ENCODE assay signal across 8 mouse cellular contexts in the genomic region with DNA sequence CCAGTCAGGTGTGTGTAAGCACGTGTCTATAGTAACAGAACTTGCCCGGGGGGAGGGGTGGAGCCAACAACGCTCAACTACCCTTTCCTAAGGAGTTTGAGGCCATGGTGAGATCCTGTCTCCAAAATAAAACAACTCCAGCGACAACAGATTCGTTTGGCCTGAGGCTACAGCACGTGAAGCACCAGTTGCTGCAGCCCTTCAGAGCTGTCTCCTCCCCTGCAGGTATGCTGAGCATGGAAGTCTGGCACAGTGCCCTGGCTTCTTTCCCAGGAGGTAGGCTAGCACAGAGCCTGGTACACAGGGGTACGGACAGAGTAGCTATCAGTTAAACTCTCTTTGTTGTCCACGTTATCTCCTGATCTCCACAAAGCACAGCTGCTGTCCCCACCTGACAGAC. TPM values are rescaled to one million over a fixed set of nuclear protein-coding genes. Genes with fewer than 3 reads are reported as not detected.
A peak's percentile ranks its signal among the peaks of the same experiment; 100 is the strongest.
DNase-seq lines count a peak whose midpoint lies in the region; ATAC-seq and TF ChIP-seq lines count a peak whose summit lies in the region.

No protein-coding gene starts in this region.

- H3K9ac ChIP-seq in forebrain, embryonic 14.5 days (ENCODE audit: low read length): no peak overlapping the region
- no peak overlapping the region for H3K9ac ChIP-seq in forebrain, embryonic 15.5 days (replicated peaks)
- no peak overlapping the region for H3K9ac ChIP-seq in intestine, embryonic 15.5 days
- H3K9ac ChIP-seq in forebrain, postnatal 0 days: no peak overlapping the region

- no peaks in the 10 kb centered on the region for H3K9me3 ChIP-seq in forebrain, embryonic 14.5 days (replicated peaks; ENCODE audit: control insufficient read depth, low read length)
- no peaks in the 10 kb centered on the region for H3K9me3 ChIP-seq in forebrain, embryonic 15.5 days
- H3K9me3 ChIP-seq in intestine, embryonic 15.5 days: no peaks in the 10 kb centered on the region
- H3K9me3 ChIP-seq in forebrain, postnatal 0 days (ENCODE audit: low read length): no peaks in the 10 kb centered on the region

- peaks cover 3% of the 10 kb centered on the region; the same call in 1 of the 2 replicates for H3K27me3 ChIP-seq in forebrain, embryonic 14.5 days (replicated peaks; ENCODE audit: control insufficient read depth, insufficient read depth, low read length)
- H3K27me3 ChIP-seq in forebrain, embryonic 15.5 days: peaks cover 6% of the 10 kb centered on the region; the same call in 1 of the 2 replicates
- no peaks in the 10 kb centered on the region for H3K27me3 ChIP-seq in intestine, embryonic 15.5 days (replicated peaks)
- no peaks in the 10 kb centered on the region for H3K27me3 ChIP-seq in forebrain, postnatal 0 days (ENCODE audit: insufficient read depth, low read length)

- no peak for TF ChIP-seq CTCF in lung, adult 2 months (IDR thresholded peaks at IDR 0.05; ENCODE audit: insufficient read depth, low read length)
- no peak for TF ChIP-seq CTCF in forebrain, postnatal 0 days (IDR thresholded peaks at IDR 0.05; ENCODE audit: low read depth)

- no peak for ATAC-seq in forebrain, embryonic 14.5 days
- ATAC-seq in forebrain, embryonic 15.5 days (replicated peaks): no peak
- ATAC-seq in intestine, embryonic 15.5 days: 0 out of 2 replicates have a peak, but pooled peaks have one; percentile 19
- no peak for ATAC-seq in forebrain, postnatal 0 days

- H3K4me1 ChIP-seq in forebrain, embryonic 14.5 days (ENCODE audit: control insufficient read depth, insufficient read depth, low read length): peaks cover 19% of the 10 kb centered on the region
- peaks cover 34% of the 10 kb centered on the region for H3K4me1 ChIP-seq in forebrain, embryonic 15.5 days
- H3K4me1 ChIP-seq in intestine, embryonic 15.5 days (replicated peaks): peaks cover 69% of the 10 kb centered on the region
- peaks cover 33% of the 10 kb centered on the region for H3K4me1 ChIP-seq in lung, adult 2 months (ENCODE audit: control insufficient read depth, insufficient read depth, low read length)
- H3K4me1 ChIP-seq in forebrain, postnatal 0 days (ENCODE audit: insufficient read depth): peaks cover 13% of the 10 kb centered on the region

- H3K36me3 ChIP-seq in forebrain, embryonic 14.5 days (ENCODE audit: control insufficient read depth, insufficient read depth, low read length): no peaks in the 10 kb centered on the region
- no peaks in the 10 kb centered on the region for H3K36me3 ChIP-seq in forebrain, embryonic 15.5 days
- no peaks in the 10 kb centered on the region for H3K36me3 ChIP-seq in intestine, embryonic 15.5 days
- H3K36me3 ChIP-seq in forebrain, postnatal 0 days (ENCODE audit: insufficient read depth): no peaks in the 10 kb centered on the region

- 23% methylated on average over 8 of the region's 8 CpGs for WGBS in forebrain, embryonic 14.5 days
- WGBS in forebrain, embryonic 15.5 days: 29% methylated on average over 8 of the region's 8 CpGs
- 31% methylated on average over 8 of the region's 8 CpGs for WGBS in intestine, embryonic 15.5 days
- WGBS in lung, adult 2 months: 34% methylated on average over 8 of the region's 8 CpGs
- WGBS in forebrain, postnatal 0 days: 27% methylated on average over 8 of the region's 8 CpGs

- no peak overlapping the region for H3K27ac ChIP-seq in forebrain, embryonic 14.5 days (ENCODE audit: low read depth, low read length)
- H3K27ac ChIP-seq in forebrain, embryonic 15.5 days (replicated peaks): no peak overlapping the region
- H3K27ac ChIP-seq in intestine, embryonic 15.5 days: peak overlapping the region; percentile 82
- H3K27ac ChIP-seq in forebrain, postnatal 0 days (ENCODE audit: low read depth, low read length): no peak overlapping the region

- H3K4me3 ChIP-seq in forebrain, embryonic 14.5 days (ENCODE audit: low read depth, low read length): no peak overlapping the region
- H3K4me3 ChIP-seq in forebrain, embryonic 15.5 days: no peak overlapping the region
- no peak overlapping the region for H3K4me3 ChIP-seq in intestine, embryonic 15.5 days (replicated peaks)
- H3K4me3 ChIP-seq in lung, adult 2 months (replicated peaks; ENCODE audit: extremely low read depth, low read depth, low read length): no peak overlapping the region
- no peak overlapping the region for H3K4me3 ChIP-seq in forebrain, postnatal 0 days (ENCODE audit: low read depth, low read length)

- DNase-seq in forebrain, embryonic 14.5 days (ENCODE audit: low spot score): peak; percentile 62
- peak; percentile 36 for DNase-seq in cerebellum, adult 9-11 months
- peak; percentile 89 for DNase-seq in lung, adult 2 months
- peak; percentile 68 for DNase-seq in urinary bladder, postnatal 25 days (ENCODE audit: low spot score)
- DNase-seq in layer of hippocampus, postnatal 25 days (ENCODE audit: extremely low spot score in 1 of 2, low spot score in 1 of 2): no peak
- DNase-seq in forebrain, postnatal 0 days: no peak

- TF ChIP-seq POLR2A in lung, adult 2 months (IDR thresholded peaks at IDR 0.05; ENCODE audit: borderline replicate concordance, extremely low read depth, low read depth, low read length): no peak

- H3K4me2 ChIP-seq in forebrain, embryonic 14.5 days (ENCODE audit: low read length): no peak overlapping the region
- no peak overlapping the region for H3K4me2 ChIP-seq in forebrain, embryonic 15.5 days (replicated peaks)
- H3K4me2 ChIP-seq in intestine, embryonic 15.5 days (replicated peaks): no peak overlapping the region; the same call in 1 of the 2 replicates
- no peak overlapping the region for H3K4me2 ChIP-seq in forebrain, postnatal 0 days (ENCODE audit: low read depth)

RNA-seq across cellular contexts. Expression of gene Socs3, which starts 33.6 kb away (rescaled TPM):
- polyA plus RNA-seq in forebrain, embryonic 14.5 days (2014; fragmentation: Nextera tagmentation; extraction: Ambion mirVana): 8.1 and 8.7 TPM in 2 replicates
- 14.2 and 15.1 TPM in 2 replicates for polyA plus RNA-seq in forebrain, embryonic 15.5 days (2015; fragmentation: Nextera tagmentation; extraction: Ambion mirVana)
- polyA plus RNA-seq in intestine, embryonic 15.5 days (2015; fragmentation: Nextera tagmentation; extraction: Ambion mirVana): 18.4 and 19.1 TPM in 2 replicates
- polyA plus RNA-seq in lung, adult 2 months (2012; rRNA removed): 32.1 and 40.6 TPM in 2 replicates
- 1 to 10 TPM; 1.3 to 1.8 TPM for total RNA-seq in layer of hippocampus, postnatal 25 days (2021)
- 7.8 and 11.0 TPM in 2 replicates for total RNA-seq in forebrain, postnatal 0 days (2014; rRNA removed)
- polyA plus RNA-seq in forebrain, postnatal 0 days (2015; fragmentation: Nextera tagmentation; extraction: Ambion mirVana): 6.5 and 8.4 TPM in 2 replicates

RNA-seq across cellular contexts. Expression of gene Pgs1, which starts 49.9 kb away (rescaled TPM):
- 43.1 and 49.2 TPM in 2 replicates for polyA plus RNA-seq in forebrain, embryonic 14.5 days (2014; fragmentation: Nextera tagmentation; extraction: Ambion mirVana)
- 52.9 and 54.3 TPM in 2 replicates for polyA plus RNA-seq in forebrain, embryonic 15.5 days (2015; fragmentation: Nextera tagmentation; extraction: Ambion mirVana)
- 32.6 and 33.5 TPM in 2 replicates for polyA plus RNA-seq in intestine, embryonic 15.5 days (2015; fragmentation: Nextera tagmentation; extraction: Ambion mirVana)
- 83.2 and 104 TPM in 2 replicates for polyA plus RNA-seq in lung, adult 2 months (2012; rRNA removed)
- total RNA-seq in layer of hippocampus, postnatal 25 days (2021): 10 to 100 TPM; 74.2 to 75.9 TPM
- 55.7 and 63.0 TPM in 2 replicates for total RNA-seq in forebrain, postnatal 0 days (2014; rRNA removed)
- 47.7 and 54.4 TPM in 2 replicates for polyA plus RNA-seq in forebrain, postnatal 0 days (2015; fragmentation: Nextera tagmentation; extraction: Ambion mirVana)

Comparison
In these comparisons a context has a peak if more than half of its experiments do, and no peak if none do; other contexts are left out.
1. DNase-seq: peak in forebrain, embryonic 14.5 days (single experiment), cerebellum, adult 9-11 months (single experiment), lung, adult 2 months (single experiment) and urinary bladder, postnatal 25 days (single experiment); none in layer of hippocampus, postnatal 25 days (0 of 2) and forebrain, postnatal 0 days (single experiment).